Mouse (Mus musculus): Measurements from ENCODE around the gene Mapkapk5. TPM values are rescaled to one million over a fixed set of nuclear protein-coding genes. Genes with fewer than 3 reads are reported as not detected.

The Mapkapk5 gene
- total RNA-seq, 4 experiments from 2014 or later = 104 to 124 (median 121) TPM

- no peak for DNase-seq (ENCODE audit: low spot score)
These were observed 45.0 kb downstream of the Mapkapk5 start for GRCm38 (mm10) chr5:121500719-121501118.

GRCm38 (mm10) chr5:121493305-121493704 lies 52.4 kb downstream of the Mapkapk5 start:
- no peak for DNase-seq (ENCODE audit: low spot score)

DNA sequence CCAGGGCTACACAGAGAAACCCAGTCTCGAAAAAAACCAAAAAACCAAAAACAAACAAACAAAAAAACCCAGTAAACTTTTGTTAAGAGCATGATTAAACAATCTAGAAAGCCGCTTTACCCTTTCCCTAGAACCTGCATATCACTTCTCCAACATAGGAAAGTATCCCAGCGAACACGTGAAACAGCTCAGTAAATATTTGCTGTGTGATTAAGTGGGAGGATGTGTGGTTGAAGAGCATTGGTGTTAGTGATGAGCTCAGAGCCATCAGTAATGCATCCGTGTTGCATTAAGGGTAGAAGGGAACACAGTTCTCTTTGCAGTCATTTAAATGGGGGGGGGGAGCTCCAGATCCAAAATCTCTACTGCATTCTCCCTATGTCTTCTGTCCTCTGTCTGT lies 60.9 kb downstream of the Mapkapk5 start:
- no peak for DNase-seq (ENCODE audit: low spot score)

DNA sequence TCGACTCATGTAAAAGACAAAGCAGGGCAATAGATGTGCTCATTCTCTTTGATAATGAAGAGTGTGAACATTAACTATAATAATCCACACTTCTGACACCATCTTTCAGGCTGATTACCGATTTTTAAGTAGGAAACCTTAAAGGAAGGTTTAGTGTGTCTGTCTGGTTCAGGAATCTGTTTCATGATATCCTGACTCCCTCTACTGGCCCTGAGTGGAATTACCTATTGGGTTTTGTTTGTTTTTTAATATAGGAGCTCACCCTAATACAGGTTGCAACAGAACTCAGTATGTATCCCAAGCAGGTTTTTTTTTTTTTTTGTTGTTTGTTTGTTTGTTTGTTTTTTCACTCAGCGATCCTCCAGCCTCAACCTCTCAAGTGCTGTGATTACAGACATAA lies 68.0 kb downstream of the Mapkapk5 start:
- peak; percentile 59 for DNase-seq (ENCODE audit: low spot score)

GRCm38 (mm10) chr5:121476040-121476439 lies 69.7 kb downstream of the Mapkapk5 start:
- no peak for DNase-seq (ENCODE audit: low spot score)

Other genes starting within 250 kb of the Mapkapk5 start
- gene Trafd1, start 160.3 kb downstream of the Mapkapk5 start, total RNA-seq (2022) = 10 to 100 TPM; 52.5 to 62.3 (median 57.9) TPM
- gene Naa25, start 148.0 kb downstream of the Mapkapk5 start, total RNA-seq (2022) = 10 to 100 TPM; 20.0 to 23.2 (median 20.6) TPM
- gene Tmem116, start 94.0 kb downstream of the Mapkapk5 start, total RNA-seq (2022) = 10 to 100 TPM; 12.6 to 15.1 (median 13.4) TPM
- 10 to 100 TPM; 62.1 to 66.1 (median 64.4) TPM for gene Erp29, start 93.4 kb downstream of the Mapkapk5 start, total RNA-seq (2022)
- not detected for gene Adam1b, start 42.5 kb downstream of the Mapkapk5 start, total RNA-seq (2022)
- gene Adam1a, start 423 bp downstream of the Mapkapk5 start, total RNA-seq (2022) = 1 to 10 TPM; 1.6 to 3.1 (median 2.3) TPM
- gene Gm42878, start 423 bp downstream of the Mapkapk5 start, total RNA-seq (2022) = not detected
- 100 to 1,000 TPM; 363 to 434 (median 401) TPM for gene Aldh2, start 47.9 kb upstream of the Mapkapk5 start, total RNA-seq (2022)
- 100 to 1,000 TPM in 2 of 4 experiments, 10 to 100 TPM in 2; 97.0 to 106 (median 99.0) TPM for gene Acad12, start 73.0 kb upstream of the Mapkapk5 start, total RNA-seq (2022)
- gene Acad10, start 114.6 kb upstream of the Mapkapk5 start, total RNA-seq (2022) = 10 to 100 TPM; 26.3 to 29.6 (median 26.9) TPM
- gene Brap, start 114.7 kb upstream of the Mapkapk5 start, total RNA-seq (2022) = 10 to 100 TPM; 26.0 to 30.9 (median 29.3) TPM
- 100 to 1,000 TPM; 143 to 153 (median 147) TPM for gene Atxn2, start 165.4 kb upstream of the Mapkapk5 start, total RNA-seq (2022)